Mouse (Mus musculus) stomach, postnatal 0 days (tissue): Measurements from ENCODE around the gene Rplp2.
"Not testable (repeated sequence)": the region's sequence is repeated elsewhere in the genome, so short reads cannot be mapped to it uniquely, and the experiment has no call there.

Experiments used
- CTCF ChIP-seq: IDR thresholded peaks from 2 replicates; pipeline ENCODE4 v1.5.1; 2016; ENCODE audit warnings: antibody characterized with exemption, low read depth, mild to moderate bottlenecking, moderate library complexity
- EP300 ChIP-seq: optimal IDR thresholded peaks from 2 replicates; pipeline ENCODE3; 2016; ENCODE audit warnings: antibody characterized with exemption

DNA sequence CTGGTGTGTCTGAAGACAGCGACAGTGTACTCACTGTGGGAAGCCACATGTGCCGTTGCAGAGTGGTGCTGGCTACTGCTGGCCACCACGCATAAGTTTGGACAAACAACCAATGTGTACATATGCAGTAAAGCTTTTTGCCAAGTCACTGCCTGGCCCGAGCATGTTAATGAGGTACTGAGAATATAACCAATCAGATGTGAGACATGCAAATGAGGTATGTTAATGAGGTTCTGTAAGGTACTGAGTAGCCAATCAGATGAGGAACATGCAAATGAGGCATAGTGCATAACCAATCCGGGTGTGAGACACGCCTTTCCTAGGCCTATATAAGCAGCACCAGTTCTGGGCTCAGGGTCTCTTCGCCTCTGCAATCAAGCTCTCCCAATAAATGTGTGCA is 39.5 kb upstream of the Rplp2 start:
- TF ChIP-seq CTCF, EP300: not testable (repeated sequence)
